Mouse (Mus musculus) thymus, adult 2 months (tissue): ENCODE results near the gene Pif1.

ENCODE experiments used
- CTCF ChIP-seq: fragments of 200-500 bp; IDR thresholded peaks from 2 replicates; pipeline ENCODE4 v1.5.1; 2012; ENCODE audit warnings: mild to moderate bottlenecking, control low read depth, low read length, moderate library complexity, borderline replicate concordance; ENCODE audit not compliant: control insufficient read depth, poor library complexity, insufficient read depth; ENCODE audit errors: extremely low read depth
- POLR2A ChIP-seq: fragments of 200-500 bp; IDR thresholded peaks from 2 replicates; pipeline ENCODE4 v1.6.1; 2012; ENCODE audit warnings: mild to moderate bottlenecking, low read length, control low read depth, moderate library complexity; ENCODE audit not compliant: control insufficient read depth, poor library complexity, insufficient read depth; ENCODE audit errors: extremely low read depth

DNA sequence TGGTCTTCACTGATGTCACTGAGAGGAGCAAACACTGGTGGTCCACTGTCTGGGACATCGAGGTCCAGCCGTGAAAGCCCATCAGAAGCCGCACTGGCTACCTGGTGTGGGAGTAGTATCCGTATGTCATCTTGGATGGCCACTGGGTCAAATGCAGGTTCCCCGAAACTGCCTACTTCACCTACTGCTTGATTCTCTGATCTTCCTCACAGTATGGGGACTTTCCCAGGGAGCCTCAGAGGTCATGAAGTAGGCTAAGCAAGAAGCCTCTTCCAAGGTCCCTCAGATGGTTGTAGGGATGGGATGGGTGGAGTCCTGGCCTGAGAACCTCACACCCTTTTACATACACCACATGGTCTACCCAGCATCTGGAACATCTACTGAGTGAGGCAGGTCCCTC lies 30.0 kb upstream of the Pif1 start:
- no peak for TF ChIP-seq POLR2A
- no peak for TF ChIP-seq CTCF
